Mouse (Mus musculus): Measurements from ENCODE around the gene C2cd4d.

DNA sequence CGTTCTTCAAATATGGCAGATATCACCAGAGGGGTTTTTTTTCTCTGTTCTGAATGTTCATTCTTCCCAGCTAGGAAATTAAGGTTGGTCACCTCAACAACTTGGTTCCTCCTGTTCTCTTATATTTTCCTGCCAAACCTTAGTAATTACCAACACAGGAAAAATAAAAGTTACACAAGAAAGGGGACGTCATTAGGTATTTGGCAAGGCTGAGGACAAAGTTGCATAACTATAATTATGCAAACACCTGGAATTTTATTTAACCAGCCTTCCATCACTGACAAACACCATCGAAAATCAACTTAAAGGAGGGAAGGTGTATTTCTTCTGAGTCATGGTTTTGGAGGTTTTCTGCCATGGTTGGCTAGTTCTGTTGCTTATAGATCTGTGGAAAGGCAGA lies 23.7 kb upstream of the C2cd4d start:
- no peak for TF ChIP-seq EP300 (IDR thresholded peaks at IDR 0.05; ENCODE audit: insufficient read depth, low read depth, low read length)
- no peak for TF ChIP-seq CTCF (IDR thresholded peaks at IDR 0.05)
- no peak for TF ChIP-seq POLR2A (IDR thresholded peaks at IDR 0.05; ENCODE audit: insufficient read depth, low read depth, low read length)
